In genomic region chr11:86614607-86615006, GRCm38 (mm10) we compare ENCODE assay signal across 18 mouse cellular contexts.
DNase-seq lines count a peak whose midpoint lies in the region; ATAC-seq and TF ChIP-seq lines count a peak whose summit lies in the region.
"Had no signal": no experiment of that assay in that cellular context is flagged by ENCODE, and none has a peak within 500 bp of the region (broad histone marks: within the 10 kb centered on the region; RNA-seq: fewer than 3 reads in every experiment).

No protein-coding gene starts in this region.

- ATAC-seq in intestine, embryonic 16.5 days = no peak
- no peak for ATAC-seq in intestine, embryonic 15.5 days
- no peak; the same call in 1 of the 2 replicates for ATAC-seq in liver, embryonic 14.5 days (ENCODE audit: insufficient read depth)
- ATAC-seq: Patski had no signal

- TF ChIP-seq POLR2A in CH12.LX (IDR thresholded peaks at IDR 0.05; ENCODE audit: low read depth, low read length) = no peak
- no peak for TF ChIP-seq POLR2A in bone marrow macrophage, adult 2 months (IDR thresholded peaks at IDR 0.05; ENCODE audit: borderline replicate concordance, low read depth, low read length)

- dilution Hi-C loops in CH12.LX (cut with MboI; ENCODE audit: extremely low pct_ligation_motif_present, extremely low pct_unique_long_range_greater_than_20kb, low sequenced_read_pairs) = no loop called here

- no peak for TF ChIP-seq CTCF in CH12.LX (conservative IDR thresholded peaks at IDR 0.05 in 1 of 2, IDR thresholded peaks at IDR 0.05 in 1 of 2; ENCODE audit: low read depth in 2 of 2, low read length in 2 of 2)
- no peak for TF ChIP-seq CTCF in bone marrow macrophage, adult 2 months (IDR thresholded peaks at IDR 0.05; ENCODE audit: low read depth, low read length)
- no peak for TF ChIP-seq CTCF in liver, embryonic 14.5 days (IDR thresholded peaks at IDR 0.05; ENCODE audit: low read depth)

- no peak for DNase-seq in CH12.LX (ENCODE audit: extremely low read depth)
- no peak for DNase-seq in liver, embryonic 14.5 days (ENCODE audit: low read depth in 3 of 3, low spot score in 3 of 3)
- DNase-seq in cerebellum, adult 8-10 months = no peak
- DNase-seq in spleen, postnatal 36 days (ENCODE audit: low spot score in 2 of 2) = no peak
- DNase-seq in kidney, adult 8-10 months = no peak
- DNase-seq: adrenal gland, adult 8-10 months; cerebellum, adult 11-12 months; cerebellum, postnatal 36 days; gastrocnemius, postnatal 14 days; kidney, postnatal 4 days; midbrain, embryonic 14.5 days had no signal

- no peak for TF ChIP-seq RAD21 in CH12.LX (IDR thresholded peaks at IDR 0.05; ENCODE audit: low read depth, low read length)

- no peaks in the 10 kb centered on the region for H3K36me3 ChIP-seq in intestine, embryonic 16.5 days (ENCODE audit: control insufficient read depth, insufficient read depth, low read length)
- H3K36me3 ChIP-seq in intestine, embryonic 15.5 days = 0 out of 2 replicates have a peak, but pooled peaks cover 3% of the 10 kb centered on the region
- H3K36me3 ChIP-seq in CH12.LX (replicated peaks in 1 of 2; ENCODE audit: control insufficient read depth in 1 of 2, insufficient read depth in 1 of 2, low read length in 1 of 2) = peaks cover 7 to 22% of the 10 kb centered on the region in 2 experiments
- no peaks in the 10 kb centered on the region; the same call in 1 of the 2 replicates for H3K36me3 ChIP-seq in liver, embryonic 14.5 days (replicated peaks; ENCODE audit: control insufficient read depth, insufficient read depth, low read depth)
- H3K36me3 ChIP-seq: embryonic facial prominence, embryonic 15.5 days; hindbrain, embryonic 12.5 days; lung, embryonic 15.5 days had no signal

- no peaks in the 10 kb centered on the region for H3K27me3 ChIP-seq in intestine, embryonic 16.5 days (replicated peaks; ENCODE audit: control insufficient read depth, insufficient read depth, low read length)
- H3K27me3 ChIP-seq in intestine, embryonic 15.5 days (replicated peaks) = no peaks in the 10 kb centered on the region
- no peaks in the 10 kb centered on the region for H3K27me3 ChIP-seq in CH12.LX (replicated peaks)
- no peaks in the 10 kb centered on the region for H3K27me3 ChIP-seq in liver, embryonic 14.5 days (ENCODE audit: control insufficient read depth, insufficient read depth, low read length)
- H3K27me3 ChIP-seq: embryonic facial prominence, embryonic 15.5 days; hindbrain, embryonic 12.5 days; lung, embryonic 15.5 days; Patski had no signal

- no peak overlapping the region for H3K4me3 ChIP-seq in intestine, embryonic 16.5 days (ENCODE audit: low read length)
- H3K4me3 ChIP-seq in intestine, embryonic 15.5 days (replicated peaks) = no peak overlapping the region
- H3K4me3 ChIP-seq in CH12.LX (replicated peaks in 1 of 3; ENCODE audit: low read depth in 2 of 3, low read length in 2 of 3, poor library complexity in 1 of 3) = no peak overlapping the region
- no peak overlapping the region for H3K4me3 ChIP-seq in bone marrow macrophage, adult 2 months (ENCODE audit: insufficient read depth, low read length)
- no peak overlapping the region for H3K4me3 ChIP-seq in liver, embryonic 14.5 days (ENCODE audit: insufficient read depth in 1 of 2, low read depth in 2 of 2, low read length in 2 of 2)
- H3K4me3 ChIP-seq: embryonic facial prominence, embryonic 15.5 days; hindbrain, embryonic 12.5 days; lung, embryonic 15.5 days had no signal

- no peak overlapping the region for H3K9ac ChIP-seq in intestine, embryonic 16.5 days (ENCODE audit: low read depth, low read length)
- H3K9ac ChIP-seq in intestine, embryonic 15.5 days = no peak overlapping the region
- H3K9ac ChIP-seq in CH12.LX (ENCODE audit: insufficient read depth, low read depth) = peak overlapping the region; percentile 68
- peak overlapping the region; percentile 63 for H3K9ac ChIP-seq in liver, embryonic 14.5 days (replicated peaks)
- H3K9ac ChIP-seq: embryonic facial prominence, embryonic 15.5 days; hindbrain, embryonic 12.5 days; lung, embryonic 15.5 days had no signal

- no peaks in the 10 kb centered on the region for H3K9me3 ChIP-seq in intestine, embryonic 16.5 days (ENCODE audit: control insufficient read depth, low read length)
- no peaks in the 10 kb centered on the region for H3K9me3 ChIP-seq in intestine, embryonic 15.5 days
- no peaks in the 10 kb centered on the region for H3K9me3 ChIP-seq in CH12.LX (replicated peaks; ENCODE audit: low read length)
- H3K9me3 ChIP-seq in liver, embryonic 14.5 days (ENCODE audit: control insufficient read depth, low read length) = no peaks in the 10 kb centered on the region
- H3K9me3 ChIP-seq: embryonic facial prominence, embryonic 15.5 days; hindbrain, embryonic 12.5 days; lung, embryonic 15.5 days had no signal

- peak overlapping the region; percentile 51; the same call in 1 of the 2 replicates for H3K27ac ChIP-seq in intestine, embryonic 16.5 days (ENCODE audit: low read length)
- H3K27ac ChIP-seq in intestine, embryonic 15.5 days = no peak overlapping the region
- peak overlapping the region; percentile 53; the same call in 1 of the 2 replicates for H3K27ac ChIP-seq in CH12.LX (ENCODE audit: insufficient read depth, low read depth)
- peak overlapping the region; percentile 93 for H3K27ac ChIP-seq in bone marrow macrophage, adult 2 months (ENCODE audit: insufficient read depth, low read depth, low read length)
- H3K27ac ChIP-seq in liver, embryonic 14.5 days = peak overlapping the region; percentile 95
- H3K27ac ChIP-seq: embryonic facial prominence, embryonic 15.5 days; hindbrain, embryonic 12.5 days; lung, embryonic 15.5 days had no signal

- TF ChIP-seq EP300 in CH12.LX (IDR thresholded peaks at IDR 0.05; ENCODE audit: low read length) = no peak; the same call in 1 of the 2 replicates
- no peak for TF ChIP-seq EP300 in liver, embryonic 14.5 days (IDR thresholded peaks at IDR 0.05; ENCODE audit: low read depth)

- 68% methylated on average over 5 of the region's 5 CpGs for WGBS in intestine, embryonic 16.5 days
- 68% methylated on average over 5 of the region's 5 CpGs for WGBS in intestine, embryonic 15.5 days
- WGBS in liver, embryonic 14.5 days (ENCODE audit: insufficient replicate concordance) = 50% methylated on average over 5 of the region's 5 CpGs

- in situ Hi-C loops in CH12.LX (cut with MboI; ENCODE audit: low pct_ligation_motif_present, low pct_unique_long_range_greater_than_20kb, low sequenced_read_pairs) = no loop called here

- 0 out of 2 replicates have a peak, but pooled peaks cover 4% of the 10 kb centered on the region for H3K79me2 ChIP-seq in CH12.LX (replicated peaks; ENCODE audit: control insufficient read depth, extremely low read depth, insufficient read depth, poor library complexity, severe bottlenecking)

- H3K4me1 ChIP-seq in intestine, embryonic 16.5 days (ENCODE audit: control insufficient read depth, insufficient read depth, low read length) = no peaks in the 10 kb centered on the region
- H3K4me1 ChIP-seq in intestine, embryonic 15.5 days (replicated peaks) = no peaks in the 10 kb centered on the region; the same call in 1 of the 2 replicates
- peaks cover 24 to 84% of the 10 kb centered on the region in 2 experiments for H3K4me1 ChIP-seq in CH12.LX (ENCODE audit: control insufficient read depth in 1 of 2, insufficient read depth in 2 of 2)
- peaks cover 62% of the 10 kb centered on the region for H3K4me1 ChIP-seq in bone marrow macrophage, adult 2 months (ENCODE audit: control insufficient read depth, insufficient read depth, low read length)
- peaks cover 29 to 30% of the 10 kb centered on the region in 2 experiments for H3K4me1 ChIP-seq in liver, embryonic 14.5 days (replicated peaks; ENCODE audit: control insufficient read depth in 2 of 2, insufficient read depth in 2 of 2, low read length in 1 of 2)
- H3K4me1 ChIP-seq: embryonic facial prominence, embryonic 15.5 days; hindbrain, embryonic 12.5 days; lung, embryonic 15.5 days had no signal

- H3K4me2 ChIP-seq in intestine, embryonic 16.5 days (ENCODE audit: low read depth, low read length) = no peak overlapping the region
- H3K4me2 ChIP-seq in intestine, embryonic 15.5 days (replicated peaks) = no peak overlapping the region
- peak overlapping the region; percentile 92; the same call in 1 of the 2 replicates for H3K4me2 ChIP-seq in CH12.LX (ENCODE audit: insufficient read depth, low read depth, poor library complexity, severe bottlenecking)
- H3K4me2 ChIP-seq in liver, embryonic 14.5 days (ENCODE audit: low read depth) = peak overlapping the region; percentile 58
- H3K4me2 ChIP-seq: embryonic facial prominence, embryonic 15.5 days; hindbrain, embryonic 12.5 days; lung, embryonic 15.5 days had no signal

TF ChIP-seq in CH12.LX, 34 proteins besides CTCF, POLR2A, EP300 and RAD21 (continues in another document):
- TF ChIP-seq KAT2A (IDR thresholded peaks at IDR 0.05; ENCODE audit: insufficient replicate concordance, low read length) (no peak), ZMIZ1 (IDR thresholded peaks at IDR 0.05; ENCODE audit: low read depth, low read length) (no peak), NELFE (IDR thresholded peaks at IDR 0.05; ENCODE audit: low read depth, low read length) (no peak), ZC3H11A (IDR thresholded peaks at IDR 0.05; ENCODE audit: low read depth, low read length) (no peak), MYC (IDR thresholded peaks at IDR 0.05; ENCODE audit: low read depth, low read length) (no peak), NRF1 (IDR thresholded peaks at IDR 0.05; ENCODE audit: low read depth, low read length) (no peak), PAX5 (IDR thresholded peaks at IDR 0.05; ENCODE audit: low read length) (no peak), JUND (conservative IDR thresholded peaks at IDR 0.05; ENCODE audit: low read depth, low read length) (no peak), TCF12 (IDR thresholded peaks at IDR 0.05; ENCODE audit: low read depth, low read length) (no peak), RCOR1 (conservative IDR thresholded peaks at IDR 0.05; ENCODE audit: low read depth, low read length) (no peak), HCFC1 (IDR thresholded peaks at IDR 0.05; ENCODE audit: low read depth, low read length) (no peak; the same call in 1 of the 2 replicates), USF1 (IDR thresholded peaks at IDR 0.05; ENCODE audit: low read depth, low read length) (no peak), SMC3 (IDR thresholded peaks at IDR 0.05; ENCODE audit: low read depth, low read length) (no peak), ZNF384 (IDR thresholded peaks at IDR 0.05; ENCODE audit: low read depth, low read length) (peak; percentile 80), MAX (IDR thresholded peaks at IDR 0.05; ENCODE audit: low read length) (no peak), CHD2 (IDR thresholded peaks at IDR 0.05; ENCODE audit: low read length) (no peak), GABPA (IDR thresholded peaks at IDR 0.05; ENCODE audit: insufficient replicate concordance, low read depth, low read length) (no peak), MEF2A (IDR thresholded peaks at IDR 0.05; ENCODE audit: borderline replicate concordance, low read depth, low read length) (no peak), USF2 (conservative IDR thresholded peaks at IDR 0.05; ENCODE audit: low read depth, low read length) (no peak), ZKSCAN1 (IDR thresholded peaks at IDR 0.05; ENCODE audit: borderline replicate concordance, low read depth, low read length) (no peak), JUN (IDR thresholded peaks at IDR 0.05; ENCODE audit: insufficient read depth, low read depth, low read length) (no peak)

Comparison
In these comparisons a context has a peak if more than half of its experiments do, and no peak if none do; other contexts are left out.
1. H3K4me2 ChIP-seq: peak in CH12.LX (single experiment) and liver, embryonic 14.5 days (single experiment); none in intestine, embryonic 16.5 days (single experiment) and intestine, embryonic 15.5 days (single experiment).
2. H3K9ac ChIP-seq: peak in CH12.LX (single experiment) and liver, embryonic 14.5 days (single experiment); none in intestine, embryonic 16.5 days (single experiment) and intestine, embryonic 15.5 days (single experiment).